Mouse (Mus musculus) activated CD4-positive, CD25-positive, alpha-beta regulatory T cell (primary cell): Measurements from ENCODE around the gene Tgfbr2. TPM values are rescaled to one million over a fixed set of nuclear protein-coding genes. Genes with fewer than 3 reads are reported as not detected.

ENCODE experiments used
- polyA plus RNA-seq, 2 experiments: library from polyadenylated mRNA; unstranded; fragments of 100-300 nt; shearing (Covaris generic); gene quantifications; one replicate each; pipeline ENCODE4 v1.2.1; 2017

Tgfbr2 gene
- 100 to 1,000 TPM in 1 of 2 experiments, 10 to 100 TPM in 1; 97.0 to 122 TPM for polyA plus RNA-seq

GRCm38 (mm10) chr9:116174481-116175461 lies at the start of gene Tgfbr2:
TSS of gene Tgfbr2 (minus strand) at chr9:116175360.

